ENCODE assay signal across 8 mouse cellular contexts in genomic region chr9:50727171-50727924, GRCm38 (mm10). TPM values are rescaled to one million over a fixed set of nuclear protein-coding genes. Genes with fewer than 3 reads are reported as not detected.
A peak's percentile ranks its signal among the peaks of the same experiment; 100 is the strongest.
DNase-seq lines count a peak whose midpoint lies in the region; ATAC-seq lines count a peak whose summit lies in the region.

No protein-coding gene starts in this region.

- DNase-seq in adrenal gland, adult 2 months: peak; percentile 44
- DNase-seq in adrenal gland, postnatal 4 days (ENCODE audit: low spot score in 2 of 2): no peak
- DNase-seq in 3T3-L1 (ENCODE audit: low read depth, low spot score): peak; percentile 82
- DNase-seq in cerebellum, postnatal 14 days: peak; percentile 60 to 75
- DNase-seq in right cerebral cortex, adult 2 months (ENCODE audit: low spot score in 2 of 2): peak; percentile 78 to 79
- no peak for DNase-seq in T-cell, adult 2 months (ENCODE audit: low spot score)

- H3K4me3 ChIP-seq in heart, embryonic 16.5 days (ENCODE audit: low read length): peak overlapping the region; percentile 74
- H3K4me3 ChIP-seq in limb, embryonic 13.5 days: peak overlapping the region; percentile 70

- H3K36me3 ChIP-seq in heart, embryonic 16.5 days (ENCODE audit: control insufficient read depth, insufficient read depth): no peaks in the 10 kb centered on the region
- no peaks in the 10 kb centered on the region for H3K36me3 ChIP-seq in limb, embryonic 13.5 days

- H3K4me2 ChIP-seq in heart, embryonic 16.5 days (ENCODE audit: low read depth, low read length): peak overlapping the region; percentile 92
- peak overlapping the region; percentile 90 for H3K4me2 ChIP-seq in limb, embryonic 13.5 days (replicated peaks)

- ATAC-seq in heart, embryonic 16.5 days (replicated peaks; ENCODE audit: extremely low read depth, insufficient read depth, low FRiP score): peak; percentile 3; the same call in 1 of the 2 replicates
- no peak for ATAC-seq in limb, embryonic 13.5 days (ENCODE audit: low FRiP score, low read depth)

- H3K4me1 ChIP-seq in heart, embryonic 16.5 days (ENCODE audit: control insufficient read depth, insufficient read depth, low read length): peaks cover 42% of the 10 kb centered on the region
- H3K4me1 ChIP-seq in limb, embryonic 13.5 days: peaks cover 52% of the 10 kb centered on the region

- no peaks in the 10 kb centered on the region for H3K27me3 ChIP-seq in heart, embryonic 16.5 days (ENCODE audit: control insufficient read depth, insufficient read depth, low read length)
- no peaks in the 10 kb centered on the region for H3K27me3 ChIP-seq in limb, embryonic 13.5 days

- 3% methylated on average over 30 of the region's 30 CpGs for WGBS in heart, embryonic 16.5 days
- WGBS in limb, embryonic 13.5 days: 2% methylated on average over 30 of the region's 30 CpGs

- H3K9ac ChIP-seq in heart, embryonic 16.5 days (ENCODE audit: low read length): peak overlapping the region; percentile 90
- H3K9ac ChIP-seq in limb, embryonic 13.5 days: peak overlapping the region; percentile 83

- H3K27ac ChIP-seq in heart, embryonic 16.5 days (ENCODE audit: low read length): peak overlapping the region; percentile 84
- peak overlapping the region; percentile 64 for H3K27ac ChIP-seq in limb, embryonic 13.5 days

- H3K9me3 ChIP-seq in heart, embryonic 16.5 days (replicated peaks; ENCODE audit: control insufficient read depth, low read length): no peaks in the 10 kb centered on the region
- H3K9me3 ChIP-seq in limb, embryonic 13.5 days: no peaks in the 10 kb centered on the region

RNA-seq across cellular contexts. Expression of gene Dixdc1, which starts 12.0 kb away (rescaled TPM):
- 1 to 10 TPM; 5.2 to 8.9 TPM for total RNA-seq in adrenal gland, adult 2 months (2021)
- polyA plus RNA-seq in adrenal gland, adult 2 months (2012; rRNA removed): 1.7 and 1.8 TPM in 2 replicates
- 10 to 100 TPM; 16.0 to 19.7 TPM for total RNA-seq in adrenal gland, postnatal 4 days (2021)
- 8.6 and 10.3 TPM in 2 replicates for polyA plus RNA-seq in heart, embryonic 16.5 days (2015; fragmentation: Nextera tagmentation; extraction: Ambion mirVana)
- 18.6 and 23.6 TPM in 2 replicates for polyA plus RNA-seq in limb, embryonic 13.5 days (2015; fragmentation: Nextera tagmentation; extraction: Ambion mirVana)

RNA-seq across cellular contexts. Expression of gene 2310030G06Rik, which starts 19.0 kb away (rescaled TPM):
- 1 to 10 TPM; 4.3 to 6.1 TPM for total RNA-seq in adrenal gland, adult 2 months (2021)
- 1.5 and 1.7 TPM in 2 replicates for polyA plus RNA-seq in adrenal gland, adult 2 months (2012; rRNA removed)
- 10 to 100 TPM; 11.2 to 11.4 TPM for total RNA-seq in adrenal gland, postnatal 4 days (2021)
- polyA plus RNA-seq in heart, embryonic 16.5 days (2015; fragmentation: Nextera tagmentation; extraction: Ambion mirVana): 7.9 and 9.8 TPM in 2 replicates
- 3.8 and 4.7 TPM in 2 replicates for polyA plus RNA-seq in limb, embryonic 13.5 days (2015; fragmentation: Nextera tagmentation; extraction: Ambion mirVana)

RNA-seq across cellular contexts. Expression of gene Cryab, which starts 23.8 kb away (rescaled TPM):
- 10 to 100 TPM; 28.6 to 46.1 TPM for total RNA-seq in adrenal gland, adult 2 months (2021)
- 67.3 and 78.0 TPM in 2 replicates for polyA plus RNA-seq in adrenal gland, adult 2 months (2012; rRNA removed)
- total RNA-seq in adrenal gland, postnatal 4 days (2021): 10 to 100 TPM; 47.8 to 84.1 TPM
- 1,241 and 1,315 TPM in 2 replicates for polyA plus RNA-seq in heart, embryonic 16.5 days (2015; fragmentation: Nextera tagmentation; extraction: Ambion mirVana)
- polyA plus RNA-seq in limb, embryonic 13.5 days (2015; fragmentation: Nextera tagmentation; extraction: Ambion mirVana): 71.2 and 74.0 TPM in 2 replicates

RNA-seq across cellular contexts. Expression of gene Hspb2, which starts 24.8 kb away (rescaled TPM):
- 1 to 10 TPM; 1.2 to 3.6 TPM for total RNA-seq in adrenal gland, adult 2 months (2021)
- polyA plus RNA-seq in adrenal gland, adult 2 months (2012; rRNA removed): 9.2 and 10.2 TPM in 2 replicates
- 1 to 10 TPM; 4.8 to 7.6 TPM for total RNA-seq in adrenal gland, postnatal 4 days (2021)
- polyA plus RNA-seq in heart, embryonic 16.5 days (2015; fragmentation: Nextera tagmentation; extraction: Ambion mirVana): 242 and 286 TPM in 2 replicates
- 37.8 and 39.3 TPM in 2 replicates for polyA plus RNA-seq in limb, embryonic 13.5 days (2015; fragmentation: Nextera tagmentation; extraction: Ambion mirVana)

RNA-seq across cellular contexts. Expression of gene Fdxacb1, which starts 40.7 kb away (rescaled TPM):
- total RNA-seq in adrenal gland, adult 2 months (2021): 1 to 10 TPM; 5.7 to 5.8 TPM
- polyA plus RNA-seq in adrenal gland, adult 2 months (2012; rRNA removed): 2.1 and 2.7 TPM in 2 replicates
- 1 to 10 TPM; 8.2 to 9.7 TPM for total RNA-seq in adrenal gland, postnatal 4 days (2021)
- 10.7 and 11.0 TPM in 2 replicates for polyA plus RNA-seq in heart, embryonic 16.5 days (2015; fragmentation: Nextera tagmentation; extraction: Ambion mirVana)
- polyA plus RNA-seq in limb, embryonic 13.5 days (2015; fragmentation: Nextera tagmentation; extraction: Ambion mirVana): 11.0 and 11.3 TPM in 2 replicates

Comparison
In these comparisons a context has a peak if more than half of its experiments do, and no peak if none do; other contexts are left out.
1. DNase-seq: peak in adrenal gland, adult 2 months (single experiment), 3T3-L1 (single experiment), cerebellum, postnatal 14 days (2 of 2) and right cerebral cortex, adult 2 months (2 of 2); none in adrenal gland, postnatal 4 days (0 of 2) and T-cell, adult 2 months (single experiment).
2. RNA of gene Cryab, which starts 23.8 kb away (polyA plus RNA-seq): 1,241 to 1,315 TPM in heart, embryonic 16.5 days; 67.3 to 78.0 TPM in adrenal gland, adult 2 months and 71.2 to 74.0 TPM in limb, embryonic 13.5 days; every median in the first group is over 10 times any median in the second.